Mouse (Mus musculus) embryonic fibroblast, embryonic 13.5 days (primary cell): ENCODE measurements around the gene Galnt17.

Source experiments
- CTCF ChIP-seq: IDR thresholded peaks from 2 replicates; pipeline ENCODE4 v1.5.1; 2011; ENCODE audit warnings: mild to moderate bottlenecking, control low read depth, low read length, moderate library complexity, borderline replicate concordance; ENCODE audit not compliant: insufficient read depth
- POLR2A ChIP-seq: IDR thresholded peaks from 2 replicates; pipeline ENCODE4 v1.6.1; 2011; ENCODE audit warnings: low read depth, mild to moderate bottlenecking, control low read depth, low read length, moderate library complexity

DNA sequence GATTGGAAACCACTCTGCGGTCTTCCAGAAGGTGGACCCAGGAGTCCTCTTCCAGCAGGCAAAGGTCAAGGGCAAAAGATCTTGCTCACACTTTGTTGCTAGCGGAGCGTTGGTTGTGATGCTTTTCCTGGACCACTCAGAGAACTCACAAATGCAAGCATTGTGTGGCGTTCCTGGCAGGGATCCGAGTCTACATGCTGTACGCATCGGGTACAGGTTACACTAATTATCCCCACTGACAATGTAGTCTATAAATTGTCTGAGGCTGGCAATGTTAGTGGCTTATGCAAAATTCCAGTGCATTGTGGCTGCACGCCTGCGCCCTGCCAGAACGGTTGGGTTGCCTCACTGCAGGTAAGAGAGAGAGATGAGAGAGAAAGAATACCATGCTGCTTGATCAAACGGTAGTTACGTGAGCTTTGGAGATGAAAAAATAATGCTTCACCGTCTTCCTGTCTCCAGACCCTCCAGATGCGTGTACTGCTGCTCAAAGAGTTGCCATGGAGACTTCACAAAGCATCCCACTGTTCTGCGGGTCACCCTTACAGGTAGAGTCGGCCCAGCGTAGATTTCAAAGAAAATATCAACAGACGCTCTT, 285.8 kb downstream of the Galnt17 start:
- TF ChIP-seq CTCF (no peak), POLR2A (no peak)
